Mouse (Mus musculus) adrenal gland, postnatal 10 days (tissue): ENCODE data around the gene Zfp960. TPM values are rescaled to one million over a fixed set of nuclear protein-coding genes. Genes with fewer than 3 reads are reported as not detected.
"Not testable (repeated sequence)": the region's sequence is repeated elsewhere in the genome, so short reads cannot be mapped to it uniquely, and the experiment has no call there.

Experiments
- DNase-seq: peaks from one replicate; pipeline ENCODE4 v3.0.0; 2021; ENCODE audit warnings: mixed read lengths
- long read RNA-seq, 2 experiments: library from polyadenylated mRNA; stranded (forward); transcript quantifications; one replicate each; pipeline ENCODE4 v2.0.0; 2021
- total RNA-seq, 2 experiments: library from RNA; stranded (reverse); gene quantifications; 2 replicates each; pipeline ENCODE4 v1.2.3; 2021

The Zfp960 gene
- 1 to 10 TPM; 6.7 to 9.0 TPM for total RNA-seq
- long read RNA-seq, experiment 1, partial matches to known transcripts: 0 of 2 reads
- long read RNA-seq, experiment 1, other reads (novel, unspliced or antisense): 0 of 2 reads
- long read RNA-seq, experiment 2, partial matches to known transcripts: 0 of 3 reads
- long read RNA-seq, experiment 2, other reads (novel, unspliced or antisense): 2 of 3 reads

DNA sequence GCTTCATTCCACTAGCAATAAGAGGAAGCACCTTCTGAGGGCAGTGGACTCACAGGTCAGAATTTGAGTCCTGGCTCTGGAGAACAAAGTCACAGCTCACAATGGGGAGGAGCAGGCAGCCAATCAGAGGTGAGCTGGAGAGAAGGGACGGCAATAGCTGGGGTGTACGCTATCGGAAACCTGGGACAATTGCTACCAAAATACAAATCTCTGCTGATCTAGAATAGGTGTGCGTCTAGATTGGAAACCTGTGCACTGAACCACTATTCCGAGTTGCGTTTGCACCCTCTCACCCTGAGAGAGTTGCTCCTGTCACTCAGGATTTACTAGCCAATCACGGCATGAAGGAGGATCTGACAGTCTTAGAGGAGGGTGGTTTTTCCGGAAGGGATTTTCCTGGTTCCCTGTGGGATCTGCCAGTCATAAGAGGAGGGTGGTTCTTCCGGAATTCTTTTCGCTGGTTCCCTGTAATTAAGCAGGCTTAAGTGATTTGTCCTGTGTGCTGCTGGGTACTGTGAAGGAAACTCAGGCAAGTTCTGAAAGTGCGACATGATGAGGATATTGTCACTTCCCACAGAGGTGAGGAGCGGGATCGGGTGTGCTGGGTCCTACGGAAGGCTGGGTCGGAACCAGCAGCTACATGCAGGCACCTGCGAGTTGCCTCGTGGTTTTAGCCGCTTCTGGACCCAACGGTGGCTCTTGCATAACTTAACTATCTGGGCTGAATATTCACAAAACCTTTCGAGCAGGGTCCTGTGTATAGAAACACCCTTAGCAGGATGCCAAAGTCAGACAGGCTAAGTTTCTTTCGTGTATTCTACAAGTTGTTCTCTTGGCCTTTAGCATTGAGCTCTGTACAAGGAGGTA is at the start of gene Zfp960:
TSS of gene Zfp960 (plus strand) at position 486 of the 867 bp plus-strand sequence.
- DNase-seq: peak; percentile 92

DNA sequence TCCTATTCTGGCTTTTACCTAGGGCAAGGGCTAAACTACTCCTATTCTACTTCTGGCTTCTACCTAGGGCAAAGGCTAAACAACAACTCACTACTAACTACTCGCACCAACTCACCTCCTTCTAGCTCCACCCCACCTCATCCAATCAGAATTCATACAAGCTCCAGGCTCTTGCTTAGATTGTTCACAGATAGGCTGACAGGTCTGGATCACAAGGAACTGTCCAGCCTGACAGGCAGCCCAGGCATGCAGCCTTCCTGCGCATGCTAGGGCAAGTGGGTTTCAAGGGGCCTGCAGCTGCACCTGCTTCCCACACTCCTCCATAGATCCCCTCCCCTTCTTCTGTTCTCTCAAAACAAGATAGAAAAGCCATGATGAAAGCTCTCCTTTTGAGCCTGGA is 45.8 kb upstream of the Zfp960 start:
- DNase-seq: not testable (repeated sequence)

DNA sequence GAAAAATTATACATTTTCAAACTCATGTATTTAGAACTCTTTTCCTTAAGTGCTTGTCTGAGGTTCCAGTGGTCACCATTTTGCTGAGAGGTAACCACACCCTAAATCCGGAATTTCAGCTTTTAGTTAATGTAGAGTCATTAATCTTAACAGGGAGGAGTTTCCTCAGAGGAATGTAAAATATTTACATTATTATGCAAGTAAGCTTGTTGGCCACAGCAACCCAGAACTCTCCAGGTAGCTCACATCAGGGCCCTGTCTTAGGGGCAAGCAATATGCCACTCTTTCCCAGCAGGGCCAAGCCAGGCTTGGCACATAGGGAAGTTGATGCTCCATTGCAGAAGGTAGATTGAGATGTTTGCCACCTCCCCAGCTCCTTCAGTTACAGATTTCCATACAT is 4.3 kb upstream of the Zfp960 start:
- DNase-seq: not testable (repeated sequence)

DNA sequence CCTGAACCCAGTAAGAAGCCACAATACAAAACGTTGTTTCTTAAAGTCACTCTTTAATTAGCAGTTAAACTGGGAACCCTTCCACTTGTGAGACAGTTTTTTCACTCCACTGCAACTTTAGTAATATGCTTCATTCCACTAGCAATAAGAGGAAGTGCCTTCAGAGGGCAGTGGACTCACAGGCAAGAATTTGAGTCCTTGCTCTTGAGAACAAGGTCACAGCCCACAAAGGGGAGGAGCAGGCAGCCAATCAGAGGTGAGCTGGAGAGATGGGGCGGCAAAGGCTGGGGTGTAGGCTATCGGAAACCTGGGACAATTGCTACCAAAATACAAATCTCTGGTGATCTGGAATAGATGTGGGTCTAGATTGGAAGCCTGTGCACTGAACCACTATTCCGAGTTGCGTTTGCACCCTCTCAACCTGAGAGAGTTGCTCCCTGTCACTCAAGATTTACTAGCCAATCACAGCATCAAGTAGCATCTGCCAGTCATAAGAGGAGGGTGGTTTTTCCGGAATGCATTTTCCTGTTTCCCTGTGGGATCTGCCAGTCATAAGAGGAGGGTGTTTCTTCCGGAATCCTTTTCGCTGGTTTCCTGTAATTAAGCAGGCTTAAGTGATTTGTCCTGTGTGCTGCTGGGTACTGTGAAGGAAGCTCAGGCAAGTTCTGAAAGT is 57.1 kb downstream of the Zfp960 start, which contains the start of gene Zfp97:
TSS of gene Zfp97 (plus strand) at position 586 of the 673 bp plus-strand sequence.
- DNase-seq: not testable (repeated sequence)

Other genes with a start within 250 kb of the Zfp960 start
- 1 to 10 TPM; 4.3 to 5.7 TPM for gene Zfp97, start 57.3 kb downstream of the Zfp960 start, total RNA-seq